Mouse (Mus musculus): Measurements from ENCODE around the gene Crygc.
"Not testable (repeated sequence)": the region's sequence is repeated elsewhere in the genome, so short reads cannot be mapped to it uniquely, and the experiment has no call there.

Crygc gene

GRCm38 (mm10) chr1:65052140-65052539 is 21.3 kb downstream of the Crygc start:
- no peak for DNase-seq (ENCODE audit: low spot score)

GRCm38 (mm10) chr1:65051696-65052095 is 21.8 kb downstream of the Crygc start:
- no peak for DNase-seq (ENCODE audit: low spot score)

GRCm38 (mm10) chr1:65050952-65051351 is 22.5 kb downstream of the Crygc start, which contains the start of gene Cryge:
Cryge (minus strand) TSS chr1:65051149.
- not testable (repeated sequence) for DNase-seq (ENCODE audit: low spot score)

- DNase-seq (ENCODE audit: low spot score) = no peak
These were observed 24.7 kb downstream of the Crygc start for GRCm38 (mm10) chr1:65048781-65049180.

- no peak for DNase-seq (ENCODE audit: low spot score)
These were observed 26.9 kb downstream of the Crygc start for GRCm38 (mm10) chr1:65046401-65047109.

GRCm38 (mm10) chr1:65043433-65043832 is 30.1 kb downstream of the Crygc start:
- DNase-seq (ENCODE audit: low spot score) = no peak

DNA sequence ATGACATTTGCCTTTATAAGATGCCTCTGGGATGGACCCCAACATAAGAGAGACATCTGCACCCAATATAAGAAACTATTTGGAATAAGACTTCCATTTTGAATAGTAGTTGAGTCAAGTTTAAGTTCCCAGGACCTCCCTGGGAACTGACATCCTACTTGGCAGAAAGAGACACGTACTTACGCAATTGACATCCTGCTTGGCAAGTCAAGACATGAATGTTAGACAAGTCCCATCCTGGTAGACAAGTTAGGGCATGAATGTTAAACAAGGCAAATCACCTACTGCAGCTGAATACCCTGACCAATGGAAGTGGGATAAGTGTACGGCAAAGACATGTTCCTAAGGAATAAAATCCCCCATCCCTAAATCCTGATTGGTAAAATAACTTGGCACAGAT is 31.7 kb downstream of the Crygc start:
- DNase-seq (ENCODE audit: low spot score) = no peak

DNA sequence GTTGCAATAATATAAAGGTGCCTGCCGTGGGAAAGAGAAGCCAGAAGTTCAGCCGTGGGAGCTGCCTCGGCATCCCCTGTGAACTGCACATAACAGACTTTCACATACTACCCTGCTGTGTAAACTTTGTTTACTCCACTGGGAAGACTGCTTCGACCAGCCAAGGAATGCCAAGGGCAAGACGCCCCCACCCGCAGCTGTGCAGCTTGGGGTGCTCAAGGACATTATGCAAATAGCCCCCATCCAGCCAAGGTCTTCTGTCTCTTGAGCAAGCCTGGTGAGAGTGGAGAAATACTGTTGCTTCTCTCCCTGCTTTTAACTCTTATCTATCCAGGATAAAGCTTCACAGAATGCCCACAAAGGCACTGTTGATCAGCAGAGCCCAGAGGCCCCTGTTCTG is 32.7 kb downstream of the Crygc start:
- DNase-seq (ENCODE audit: low spot score) = no peak

- no peak for DNase-seq (ENCODE audit: low spot score)
These were observed 33.8 kb downstream of the Crygc start for GRCm38 (mm10) chr1:65039679-65040078.

DNA sequence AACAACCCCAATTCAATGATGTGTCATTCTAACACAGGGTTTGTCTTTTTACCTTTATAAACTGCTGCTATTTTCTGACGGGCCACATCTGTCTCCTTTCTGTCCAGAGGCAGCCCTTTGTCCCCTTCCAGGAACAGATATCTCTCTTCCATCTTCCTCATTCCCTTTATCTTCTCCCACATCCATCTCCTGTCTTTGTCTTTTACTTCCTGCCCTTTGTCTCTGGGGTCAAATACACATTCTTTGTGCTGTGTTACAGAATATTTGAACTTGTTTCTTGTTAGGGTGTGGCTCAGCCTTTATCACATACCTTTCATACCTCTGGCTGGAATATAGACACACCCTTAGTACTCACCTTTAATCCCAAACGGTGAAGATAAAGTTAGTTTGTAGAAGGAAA is 35.9 kb downstream of the Crygc start:
- DNase-seq (ENCODE audit: low spot score) = no peak

DNA sequence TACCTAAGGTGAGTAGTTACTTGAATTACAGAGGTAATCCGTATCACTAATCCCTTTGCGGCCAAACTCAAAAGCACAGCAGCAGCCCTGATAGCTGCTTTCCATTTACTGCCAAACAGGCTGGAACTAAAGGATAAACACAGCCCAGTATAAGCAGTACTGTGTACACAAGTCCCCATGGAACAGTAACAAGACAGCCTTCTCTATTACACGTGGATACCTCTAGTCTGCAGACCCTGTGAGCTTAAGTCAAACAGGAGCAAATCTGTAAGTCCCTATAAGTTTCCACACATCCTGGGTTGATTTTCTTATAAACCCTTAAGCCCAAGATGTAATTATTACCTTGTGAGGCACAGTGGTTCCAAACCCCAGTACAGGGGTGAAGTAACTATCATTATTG is 38.0 kb downstream of the Crygc start:
- DNase-seq (ENCODE audit: low spot score) = no peak

DNA sequence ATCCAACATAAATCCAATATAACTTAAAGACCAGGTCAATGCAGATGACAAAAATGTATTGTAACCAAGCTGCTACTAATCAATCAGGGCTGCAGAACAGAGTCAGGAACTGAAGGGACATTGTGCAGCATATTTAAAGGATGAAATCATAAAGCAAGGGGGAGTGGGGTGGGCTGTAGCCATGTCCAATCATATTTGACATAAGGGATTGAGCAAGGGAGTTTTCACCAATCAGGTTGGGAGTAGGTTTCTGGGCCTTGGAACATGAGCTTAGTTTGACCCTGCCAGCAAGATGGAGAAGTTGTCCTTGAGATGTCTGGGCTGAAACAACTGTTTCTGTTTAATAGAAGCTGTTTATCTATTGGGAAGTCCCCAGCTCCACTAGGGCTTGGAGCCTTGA is 40.8 kb downstream of the Crygc start, which contains the start of gene Akr1cl:
Gene Akr1cl, minus strand, starts transcription at position 119 of the 400 bp plus-strand sequence.
- DNase-seq (ENCODE audit: low spot score) = no peak

- DNase-seq (ENCODE audit: low spot score) = no peak
These were observed 45.3 kb downstream of the Crygc start for GRCm38 (mm10) chr1:65028206-65028605.
